Comparison of ENCODE assay signal across 11 mouse cellular contexts in the genomic region with DNA sequence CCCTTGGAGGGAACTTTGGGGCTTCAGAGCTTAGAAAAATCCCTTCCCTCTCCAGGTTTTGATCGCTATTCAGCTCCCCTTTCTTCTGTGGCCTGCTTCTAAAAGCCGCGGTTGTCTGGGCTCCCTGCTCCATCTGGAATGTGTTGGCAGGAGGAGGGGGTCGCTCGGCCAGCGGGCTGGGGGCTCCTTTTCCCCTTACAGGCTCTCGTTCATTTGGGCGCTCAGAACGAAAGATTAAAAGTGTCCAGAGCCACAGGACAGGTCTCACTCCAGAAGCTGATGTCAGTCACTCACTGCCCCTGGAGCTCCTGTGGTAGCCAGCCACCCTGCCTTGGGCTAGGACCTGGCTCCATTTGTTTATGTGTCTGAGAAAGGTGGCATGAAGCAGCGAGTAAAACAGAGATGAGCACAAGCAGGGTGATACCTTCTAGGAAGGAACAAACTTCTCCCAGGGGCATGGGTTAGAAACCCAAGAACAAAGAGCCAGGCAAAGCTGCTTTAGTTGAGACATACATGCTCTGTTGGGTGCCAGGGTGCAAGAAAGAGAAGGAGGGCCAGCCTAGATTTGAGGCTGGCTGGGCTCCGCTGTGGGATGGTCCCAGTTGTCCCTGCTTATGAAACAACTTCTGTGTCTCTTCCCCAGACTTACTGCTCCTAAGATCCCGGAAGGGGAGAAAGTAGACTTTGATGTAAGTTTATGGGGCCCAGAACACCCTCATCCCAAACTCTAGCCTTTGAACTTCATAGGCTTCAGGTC. TPM values are rescaled to one million over a fixed set of nuclear protein-coding genes. Genes with fewer than 3 reads are reported as not detected.
DNase-seq lines count a peak whose midpoint lies in the region; ATAC-seq lines count a peak whose summit lies in the region.
"Had no signal": no experiment of that assay in that cellular context is flagged by ENCODE, and none has a peak within 500 bp of the region (broad histone marks: within the 10 kb centered on the region; RNA-seq: fewer than 3 reads in every experiment).

No protein-coding gene starts in this region.

- H3K27ac ChIP-seq in heart, embryonic 15.5 days, result peak overlapping the region; percentile 62
- H3K27ac ChIP-seq in hindbrain, embryonic 11.5 days (ENCODE audit: low read depth, low read length), result peak overlapping the region; percentile 85
- H3K27ac ChIP-seq in midbrain, embryonic 15.5 days, result peak overlapping the region; percentile 57

- H3K4me1 ChIP-seq in heart, embryonic 15.5 days (replicated peaks), result peaks cover 38% of the 10 kb centered on the region
- H3K4me1 ChIP-seq in hindbrain, embryonic 11.5 days (replicated peaks; ENCODE audit: control insufficient read depth, insufficient read depth, low read length), result peaks cover 17% of the 10 kb centered on the region
- H3K4me1 ChIP-seq in midbrain, embryonic 15.5 days, result peaks cover 19% of the 10 kb centered on the region

- H3K4me3 ChIP-seq in heart, embryonic 15.5 days, result no peak overlapping the region
- H3K4me3 ChIP-seq in hindbrain, embryonic 11.5 days (ENCODE audit: low read depth, low read length), result no peak overlapping the region
- no peak overlapping the region for H3K4me3 ChIP-seq in midbrain, embryonic 15.5 days

- no peak overlapping the region for H3K4me2 ChIP-seq in heart, embryonic 15.5 days
- no peak overlapping the region for H3K4me2 ChIP-seq in hindbrain, embryonic 11.5 days (replicated peaks; ENCODE audit: low read depth, low read length)
- no peak overlapping the region for H3K4me2 ChIP-seq in midbrain, embryonic 15.5 days

- intact Hi-C loops in left cerebral cortex, postnatal 25 days (cut with DNase I), result no loop called here

- WGBS in heart, embryonic 15.5 days, result 27% methylated on average over 12 of the region's 12 CpGs
- 10% methylated on average over 12 of the region's 12 CpGs for whole genome bisulfite sequencing in hindbrain, embryonic 11.5 days
- WGBS in midbrain, embryonic 15.5 days, result 11% methylated on average over 12 of the region's 12 CpGs

- H3K9me3 ChIP-seq in heart, embryonic 15.5 days (replicated peaks), result no peaks in the 10 kb centered on the region
- H3K9me3 ChIP-seq in hindbrain, embryonic 11.5 days (ENCODE audit: control insufficient read depth, low read length), result no peaks in the 10 kb centered on the region
- no peaks in the 10 kb centered on the region for H3K9me3 ChIP-seq in midbrain, embryonic 15.5 days

- H3K36me3 ChIP-seq in heart, embryonic 15.5 days, result no peaks in the 10 kb centered on the region
- no peaks in the 10 kb centered on the region for H3K36me3 ChIP-seq in hindbrain, embryonic 11.5 days (ENCODE audit: control insufficient read depth, insufficient read depth, low read length)
- H3K36me3 ChIP-seq in midbrain, embryonic 15.5 days (replicated peaks), result no peaks in the 10 kb centered on the region

- no peak overlapping the region for H3K9ac ChIP-seq in heart, embryonic 15.5 days
- peak overlapping the region; percentile 12; the same call in 1 of the 2 replicates for H3K9ac ChIP-seq in hindbrain, embryonic 11.5 days (ENCODE audit: low read depth, low read length)
- H3K9ac ChIP-seq in midbrain, embryonic 15.5 days, result no peak overlapping the region

- no peaks in the 10 kb centered on the region for H3K27me3 ChIP-seq in heart, embryonic 15.5 days
- H3K27me3 ChIP-seq in hindbrain, embryonic 11.5 days (ENCODE audit: control insufficient read depth, insufficient read depth, low read length), result no peaks in the 10 kb centered on the region; the same call in 1 of the 2 replicates
- no peaks in the 10 kb centered on the region for H3K27me3 ChIP-seq in midbrain, embryonic 15.5 days (replicated peaks)

- DNase-seq in heart, adult 9 months (ENCODE audit: low spot score in 2 of 2), result no peak
- peak; percentile 81 for DNase-seq in embryo, embryonic 11 days
- peak; percentile 69 for DNase-seq in hindbrain, embryonic 11.5 days (ENCODE audit: low spot score)
- DNase-seq in left cerebral cortex, postnatal 25 days (ENCODE audit: low spot score in 2 of 2), result no peak
- DNase-seq in frontal cortex, postnatal 25 days (ENCODE audit: low spot score in 2 of 2), result no peak
- DNase-seq: cerebellum, adult 9-10 months; layer of hippocampus, postnatal 36 days; right cerebral cortex, postnatal 25 days had no signal

- ATAC-seq in heart, embryonic 15.5 days (replicated peaks; ENCODE audit: insufficient number of reproducible peaks, insufficient read depth, low FRiP score, low read depth), result 0 out of 2 replicates have a peak, but pooled peaks have one; percentile 52
- ATAC-seq in hindbrain, embryonic 11.5 days (ENCODE audit: low FRiP score), result peak; percentile 54; the same call in 1 of the 2 replicates
- ATAC-seq in midbrain, embryonic 15.5 days (replicated peaks), result no peak
- no peak for ATAC-seq in inflammation-experienced regulatory T-cells, adult 6 months

RNA-seq across cellular contexts. Expression of gene Tnnt3, which starts 11.6 kb away (rescaled TPM):
- polyA plus RNA-seq in heart, embryonic 15.5 days (2015; fragmentation: Nextera tagmentation; extraction: Ambion mirVana), result 4.6 and 4.8 TPM in 2 replicates
- 1.7 and 1.9 TPM in 2 replicates for polyA plus RNA-seq in hindbrain, embryonic 11.5 days (2014; fragmentation: Nextera tagmentation; extraction: Ambion mirVana)
- 1.6 TPM in 2 replicates for polyA plus RNA-seq in midbrain, embryonic 15.5 days (2015; fragmentation: Nextera tagmentation; extraction: Ambion mirVana)
- polyA plus RNA-seq in inflammation-experienced regulatory T-cells, adult 6 months (2017; shearing (Covaris generic)), result 1 to 10 TPM; 2.5 to 3.8 (median 2.8) TPM
- not detected for total RNA-seq in left cerebral cortex, postnatal 25 days (2021)
- total RNA-seq: layer of hippocampus, postnatal 36 days had no signal

RNA-seq across cellular contexts. Expression of gene Mrpl23, which starts 22.3 kb away (rescaled TPM):
- 17.0 and 18.7 TPM in 2 replicates for polyA plus RNA-seq in heart, embryonic 15.5 days (2015; fragmentation: Nextera tagmentation; extraction: Ambion mirVana)
- polyA plus RNA-seq in hindbrain, embryonic 11.5 days (2014; fragmentation: Nextera tagmentation; extraction: Ambion mirVana), result 13.5 and 13.9 TPM in 2 replicates
- polyA plus RNA-seq in midbrain, embryonic 15.5 days (2015; fragmentation: Nextera tagmentation; extraction: Ambion mirVana), result 22.4 and 24.0 TPM in 2 replicates
- polyA plus RNA-seq in inflammation-experienced regulatory T-cells, adult 6 months (2017; shearing (Covaris generic)), result 10 to 100 TPM in 1 of 3 experiments, 1 to 10 TPM in 1, under 1 TPM in 1; 0.26 to 24.2 (median 3.2) TPM
- total RNA-seq in left cerebral cortex, postnatal 25 days (2021), result 1 to 10 TPM; 3.3 to 6.9 TPM

RNA-seq across cellular contexts. Expression of gene Lsp1, which starts 49.6 kb away (rescaled TPM):
- polyA plus RNA-seq in heart, embryonic 15.5 days (2015; fragmentation: Nextera tagmentation; extraction: Ambion mirVana), result 49.6 and 83.5 TPM in 2 replicates
- 16.1 and 18.7 TPM in 2 replicates for polyA plus RNA-seq in hindbrain, embryonic 11.5 days (2014; fragmentation: Nextera tagmentation; extraction: Ambion mirVana)
- polyA plus RNA-seq in midbrain, embryonic 15.5 days (2015; fragmentation: Nextera tagmentation; extraction: Ambion mirVana), result 3.7 and 5.4 TPM in 2 replicates
- polyA plus RNA-seq in inflammation-experienced regulatory T-cells, adult 6 months (2017; shearing (Covaris generic)), result 1,000 to 10,000 TPM; 1,183 to 1,943 (median 1,210) TPM
- 1 to 10 TPM; 5.2 to 5.4 TPM for total RNA-seq in left cerebral cortex, postnatal 25 days (2021)

Comparison
In these comparisons a context has a peak if more than half of its experiments do, and no peak if none do; other contexts are left out.
1. ATAC-seq: peak in heart, embryonic 15.5 days (single experiment) and hindbrain, embryonic 11.5 days (single experiment); none in midbrain, embryonic 15.5 days (single experiment) and inflammation-experienced regulatory T-cells, adult 6 months (single experiment).
2. DNase-seq: peak in embryo, embryonic 11 days (single experiment) and hindbrain, embryonic 11.5 days (single experiment); none in heart, adult 9 months (0 of 2), left cerebral cortex, postnatal 25 days (0 of 2) and frontal cortex, postnatal 25 days (0 of 2).
3. RNA of gene Lsp1, which starts 49.6 kb away (polyA plus RNA-seq): 1,183 to 1,943 TPM in inflammation-experienced regulatory T-cells, adult 6 months; 49.6 to 83.5 TPM in heart, embryonic 15.5 days, 16.1 to 18.7 TPM in hindbrain, embryonic 11.5 days and 3.7 to 5.4 TPM in midbrain, embryonic 15.5 days; every median in the first group is over 10 times any median in the second.
4. Peak in every context shown above with its lines, with median percentiles within 50 percentile points of each other: H3K27ac ChIP-seq.